Mouse (Mus musculus): Measurements from ENCODE around the gene Rpa2. TPM values are rescaled to one million over a fixed set of nuclear protein-coding genes. Genes with fewer than 3 reads are reported as not detected.
A peak's percentile ranks its signal among the peaks of the same experiment; 100 is the strongest.

Rpa2 gene
- polyA plus RNA-seq, 1 experiment from 2014 or later: 26.6 TPM

DNA sequence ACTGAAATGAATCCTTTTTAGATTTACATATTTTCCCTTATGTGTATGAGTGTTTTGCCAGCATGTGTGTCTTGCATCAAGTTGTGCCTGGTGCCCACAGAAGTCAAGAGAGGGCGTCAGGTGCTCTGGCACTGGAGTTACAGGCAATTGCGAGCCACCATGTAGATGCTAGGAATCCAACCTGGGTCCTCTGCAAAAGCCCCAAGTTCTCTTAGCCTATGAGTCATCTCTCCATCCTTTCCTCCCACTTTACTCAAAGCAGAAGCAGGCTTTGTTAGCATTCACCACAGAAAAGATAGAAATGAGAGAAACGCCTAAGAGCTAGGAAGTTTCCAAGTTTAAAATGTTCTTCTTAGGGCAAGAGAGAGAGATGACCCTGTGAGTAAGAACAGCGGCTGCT, 31.7 kb downstream of the Rpa2 start:
- ATAC-seq: no peak
- no peak overlapping the region for H3K4me3 ChIP-seq (ENCODE audit: low read depth, low read length)
- 87% methylated on average over 4 of the region's 4 CpGs for WGBS
- no peak overlapping the region for H3K27ac ChIP-seq (ENCODE audit: low read depth, low read length)
- H3K4me2 ChIP-seq (replicated peaks; ENCODE audit: low read depth): no peak overlapping the region
- peaks cover 3% of the 10 kb centered on the region; the same call in 1 of the 2 replicates for H3K27me3 ChIP-seq (replicated peaks; ENCODE audit: control insufficient read depth, insufficient read depth, low read length)
- no peaks in the 10 kb centered on the region for H3K36me3 ChIP-seq (ENCODE audit: control insufficient read depth, insufficient read depth)
- no peaks in the 10 kb centered on the region for H3K9me3 ChIP-seq (ENCODE audit: control insufficient read depth)
- no peak for TF ChIP-seq CTCF (IDR thresholded peaks at IDR 0.05; ENCODE audit: low read depth)
- no peak overlapping the region for H3K9ac ChIP-seq (ENCODE audit: low read depth, low read length)
- H3K4me1 ChIP-seq (replicated peaks; ENCODE audit: control insufficient read depth, insufficient read depth, low read length): 0 out of 2 replicates have a peak, but pooled peaks cover 4% of the 10 kb centered on the region

DNA sequence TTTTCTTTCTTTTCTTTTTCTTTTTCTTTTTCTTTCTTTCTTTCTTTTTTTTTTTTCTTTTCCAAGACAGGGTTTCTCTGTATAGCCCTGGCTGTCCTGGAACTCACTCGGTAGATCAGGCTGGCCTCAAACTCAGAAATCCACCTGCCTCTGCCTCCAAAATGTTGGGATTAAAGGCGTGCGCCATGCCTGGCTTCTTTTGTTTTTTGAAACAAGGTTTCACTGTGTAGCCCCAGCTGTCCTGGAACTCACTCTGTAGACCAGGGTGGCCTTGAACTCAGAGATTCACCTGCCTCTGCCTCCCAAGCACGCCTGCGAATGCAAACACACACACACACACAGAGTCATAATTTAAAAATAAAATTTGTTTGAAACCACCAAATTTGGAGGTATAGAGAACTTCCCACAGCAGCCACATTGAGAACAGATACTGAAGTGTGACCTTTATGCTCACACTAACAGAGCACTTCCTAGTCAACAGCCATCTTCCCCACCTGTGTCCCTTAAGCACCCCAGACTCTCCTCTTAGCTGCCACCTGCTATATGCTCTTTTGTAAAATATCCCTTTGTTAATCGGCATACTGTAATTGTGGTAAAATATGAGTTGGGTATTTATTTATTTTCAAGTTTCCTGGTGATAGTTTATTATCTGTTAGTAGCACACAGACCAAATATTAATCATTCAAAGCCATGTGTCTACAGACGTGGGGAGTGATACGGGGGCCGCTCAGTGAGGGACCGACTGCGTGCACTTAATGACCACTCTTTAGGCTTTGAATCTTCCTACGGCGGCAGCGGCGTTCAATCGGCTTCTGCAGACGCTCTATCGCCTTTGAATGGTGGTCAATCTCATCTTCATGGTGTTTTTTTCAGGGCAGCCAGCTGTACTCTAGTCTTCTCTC, 33.3 kb downstream of the Rpa2 start:
- Histone ChIP-seq H3K36me3 (ENCODE audit: control insufficient read depth, insufficient read depth) (no peaks in the 10 kb centered on the region), H3K4me1 (replicated peaks; ENCODE audit: control insufficient read depth, insufficient read depth, low read length) (no peaks in the 10 kb centered on the region), H3K4me3 (ENCODE audit: low read depth, low read length) (no peak overlapping the region), H3K27ac (ENCODE audit: low read depth, low read length) (0 out of 2 replicates have a peak overlapping the region, but pooled peaks have one; percentile 50), H3K4me2 (replicated peaks; ENCODE audit: low read depth) (0 out of 2 replicates have a peak overlapping the region, but pooled peaks have one; percentile 2), H3K9ac (ENCODE audit: low read depth, low read length) (no peak overlapping the region), H3K9me3 (ENCODE audit: control insufficient read depth) (no peaks in the 10 kb centered on the region), H3K27me3 (replicated peaks; ENCODE audit: control insufficient read depth, insufficient read depth, low read length) (no peaks in the 10 kb centered on the region)
- 84% methylated on average over 18 of the region's 18 CpGs for WGBS
- TF ChIP-seq CTCF (IDR thresholded peaks at IDR 0.05; ENCODE audit: low read depth): no peak
- no peak for ATAC-seq

DNA sequence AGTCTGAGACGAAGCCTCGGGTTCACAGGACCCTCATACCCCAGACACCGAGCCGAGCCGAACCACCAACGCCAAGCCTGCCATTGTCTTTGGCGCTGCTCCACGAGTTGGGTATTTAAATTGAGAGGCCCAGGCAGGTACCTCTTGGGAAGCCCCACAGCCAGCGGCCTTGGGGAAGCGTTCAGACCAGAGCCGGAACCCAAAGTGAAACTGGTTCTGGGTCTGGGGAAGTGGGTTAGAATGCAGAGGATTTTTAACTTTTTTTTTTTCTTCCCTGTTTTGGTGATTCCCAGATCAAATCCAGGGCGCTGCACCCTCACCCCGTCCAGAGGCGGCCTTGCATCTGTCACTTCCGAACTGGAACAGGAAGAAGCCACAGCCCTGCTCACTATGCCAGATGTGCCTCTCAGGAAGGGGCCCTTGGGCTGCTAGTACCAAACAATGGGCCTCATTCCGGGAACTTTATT, 34.1 kb downstream of the Rpa2 start:
- H3K9me3 ChIP-seq (ENCODE audit: control insufficient read depth): no peaks in the 10 kb centered on the region
- no peak for ATAC-seq
- H3K36me3 ChIP-seq (ENCODE audit: control insufficient read depth, insufficient read depth): no peaks in the 10 kb centered on the region
- peak overlapping the region; percentile 50; the same call in 1 of the 2 replicates for H3K27ac ChIP-seq (ENCODE audit: low read depth, low read length)
- TF ChIP-seq CTCF (IDR thresholded peaks at IDR 0.05; ENCODE audit: low read depth): no peak
- no peak overlapping the region for H3K4me3 ChIP-seq (ENCODE audit: low read depth, low read length)
- no peaks in the 10 kb centered on the region for H3K27me3 ChIP-seq (replicated peaks; ENCODE audit: control insufficient read depth, insufficient read depth, low read length)
- 0 out of 2 replicates have a peak overlapping the region, but pooled peaks have one; percentile 2 for H3K4me2 ChIP-seq (replicated peaks; ENCODE audit: low read depth)
- WGBS: 55% methylated on average over 16 of the region's 16 CpGs
- no peak overlapping the region for H3K9ac ChIP-seq (ENCODE audit: low read depth, low read length)
- no peaks in the 10 kb centered on the region for H3K4me1 ChIP-seq (replicated peaks; ENCODE audit: control insufficient read depth, insufficient read depth, low read length)

DNA sequence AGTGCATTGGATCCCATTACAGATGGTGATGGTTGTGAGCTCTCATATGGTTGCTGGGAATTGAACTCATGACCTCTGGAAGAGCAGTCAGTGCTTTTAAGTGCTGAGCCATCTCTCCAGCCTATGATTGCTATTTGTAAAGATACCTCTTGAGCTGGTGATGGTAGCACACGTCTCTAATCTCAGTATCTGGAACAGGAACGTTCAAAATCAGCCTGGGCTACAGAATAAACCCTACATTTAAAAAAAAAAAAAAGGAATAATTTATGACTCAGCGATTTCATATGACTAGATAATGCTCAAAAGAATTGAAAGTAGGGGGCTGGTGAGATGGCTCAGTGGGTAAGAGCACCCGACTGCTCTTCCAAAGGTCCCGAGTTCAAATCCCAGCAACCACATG, 35.1 kb downstream of the Rpa2 start:
- Histone ChIP-seq H3K4me1 (replicated peaks; ENCODE audit: control insufficient read depth, insufficient read depth, low read length) (no peaks in the 10 kb centered on the region), H3K4me2 (replicated peaks; ENCODE audit: low read depth) (no peak overlapping the region), H3K9me3 (ENCODE audit: control insufficient read depth) (no peaks in the 10 kb centered on the region), H3K36me3 (ENCODE audit: control insufficient read depth, insufficient read depth) (no peaks in the 10 kb centered on the region), H3K27ac (ENCODE audit: low read depth, low read length) (no peak overlapping the region), H3K4me3 (ENCODE audit: low read depth, low read length) (no peak overlapping the region), H3K27me3 (replicated peaks; ENCODE audit: control insufficient read depth, insufficient read depth, low read length) (no peaks in the 10 kb centered on the region), H3K9ac (ENCODE audit: low read depth, low read length) (no peak overlapping the region)
- no peak for TF ChIP-seq CTCF (IDR thresholded peaks at IDR 0.05; ENCODE audit: low read depth)
- ATAC-seq: no peak
- 88% methylated on average over 5 of the region's 5 CpGs for WGBS

- no peak overlapping the region for H3K9ac ChIP-seq (ENCODE audit: low read depth, low read length)
- H3K9me3 ChIP-seq (ENCODE audit: control insufficient read depth): no peaks in the 10 kb centered on the region
- no peaks in the 10 kb centered on the region for H3K36me3 ChIP-seq (ENCODE audit: control insufficient read depth, insufficient read depth)
- no peak overlapping the region for H3K27ac ChIP-seq (ENCODE audit: low read depth, low read length)
- no peaks in the 10 kb centered on the region for H3K4me1 ChIP-seq (replicated peaks; ENCODE audit: control insufficient read depth, insufficient read depth, low read length)
- no peak for ATAC-seq
- H3K4me3 ChIP-seq (ENCODE audit: low read depth, low read length): no peak overlapping the region
- H3K27me3 ChIP-seq (replicated peaks; ENCODE audit: control insufficient read depth, insufficient read depth, low read length): no peaks in the 10 kb centered on the region
- no peak for TF ChIP-seq CTCF (IDR thresholded peaks at IDR 0.05; ENCODE audit: low read depth)
- WGBS: 96% methylated on average over 7 of the region's 7 CpGs
- H3K4me2 ChIP-seq (replicated peaks; ENCODE audit: low read depth): no peak overlapping the region
Observed at GRCm38 (mm10) chr4:132803876-132804275, 35.7 kb downstream of the Rpa2 start.

GRCm38 (mm10) chr4:132804331-132804730, 36.2 kb downstream of the Rpa2 start:
- no peak for ATAC-seq
- no peak for TF ChIP-seq CTCF (IDR thresholded peaks at IDR 0.05; ENCODE audit: low read depth)
- Histone ChIP-seq H3K9me3 (ENCODE audit: control insufficient read depth) (no peaks in the 10 kb centered on the region), H3K4me1 (replicated peaks; ENCODE audit: control insufficient read depth, insufficient read depth, low read length) (no peaks in the 10 kb centered on the region), H3K27me3 (replicated peaks; ENCODE audit: control insufficient read depth, insufficient read depth, low read length) (no peaks in the 10 kb centered on the region), H3K36me3 (ENCODE audit: control insufficient read depth, insufficient read depth) (no peaks in the 10 kb centered on the region), H3K27ac (ENCODE audit: low read depth, low read length) (no peak overlapping the region), H3K4me2 (replicated peaks; ENCODE audit: low read depth) (no peak overlapping the region), H3K4me3 (ENCODE audit: low read depth, low read length) (no peak overlapping the region), H3K9ac (ENCODE audit: low read depth, low read length) (no peak overlapping the region)
- WGBS: 88% methylated on average over 6 of the region's 6 CpGs

All from intestine, postnatal 0 days (tissue).